Mouse (Mus musculus) bone marrow macrophage, adult 2 months (primary cell): ENCODE data around the gene Pmm2.

Experiments used
- CTCF ChIP-seq: IDR thresholded peaks from 2 replicates; pipeline ENCODE4 v1.5.1; 2012; ENCODE audit warnings: low read depth, mild to moderate bottlenecking, low read length, moderate library complexity
- POLR2A ChIP-seq: IDR thresholded peaks from 2 replicates; pipeline ENCODE4 v1.6.1; 2012; ENCODE audit warnings: mild to moderate bottlenecking, low read depth, low read length, borderline replicate concordance

DNA sequence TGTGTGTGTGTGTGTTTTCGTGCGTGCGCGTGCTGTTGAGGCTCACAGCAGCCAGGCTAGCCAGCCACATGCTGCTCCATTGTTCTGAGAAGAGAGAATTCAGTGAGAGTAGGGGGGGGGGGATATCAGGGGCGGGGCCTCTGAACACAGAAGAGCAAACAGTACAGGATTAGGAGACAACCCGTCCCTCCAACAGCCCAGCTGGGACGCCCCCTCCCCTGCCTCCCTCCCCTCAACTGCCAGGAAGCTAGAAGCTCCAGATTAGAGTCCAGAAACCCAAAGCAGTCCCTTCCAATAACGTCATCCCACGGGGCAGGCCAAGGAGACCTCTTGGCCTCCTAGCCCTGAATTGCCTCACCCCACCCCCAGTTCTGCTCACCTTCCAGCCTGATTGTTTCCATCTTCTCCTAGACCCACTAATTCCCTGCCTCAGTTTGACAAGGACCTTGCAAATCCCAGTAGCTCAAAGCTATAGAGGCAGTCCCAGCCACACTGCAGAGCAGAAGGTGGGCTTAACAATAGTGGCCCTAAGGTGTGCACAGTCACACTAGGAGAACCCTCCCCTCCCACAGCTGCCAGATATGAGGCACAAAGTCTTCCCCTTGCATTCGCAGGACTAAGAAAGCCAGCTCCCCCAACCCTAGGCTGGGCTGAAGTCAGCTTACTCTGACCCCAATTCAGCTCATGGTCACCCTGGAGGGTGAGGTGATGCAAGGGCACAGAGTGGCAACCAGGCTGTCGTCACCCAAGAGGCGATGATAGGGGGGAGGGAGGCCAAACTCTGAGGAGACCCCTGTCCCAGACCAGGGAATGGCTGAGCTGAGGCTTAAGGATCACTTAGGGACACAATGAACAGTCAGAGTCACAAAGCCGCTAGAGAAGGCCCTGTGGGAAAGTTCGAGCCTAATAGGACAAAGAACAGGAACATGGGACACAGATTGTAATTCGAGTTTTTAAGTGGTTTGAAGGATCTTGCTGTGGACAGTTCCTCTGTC lies 32.9 kb downstream of the Pmm2 start:
- TF ChIP-seq CTCF, result no peak
- no peak for TF ChIP-seq POLR2A
